Mouse (Mus musculus) liver, postnatal 0 days (tissue): Measurements from ENCODE around the gene Irak2.

Experiments used
- CTCF ChIP-seq: sonication (generic); IDR thresholded peaks from 2 replicates; pipeline ENCODE4 v1.5.1; 2016; ENCODE audit warnings: antibody characterized with exemption, low read depth
- EP300 ChIP-seq: IDR thresholded peaks from 2 replicates; pipeline ENCODE4 v1.6.1; 2016; ENCODE audit warnings: antibody characterized with exemption, low read depth, mild to moderate bottlenecking

DNA sequence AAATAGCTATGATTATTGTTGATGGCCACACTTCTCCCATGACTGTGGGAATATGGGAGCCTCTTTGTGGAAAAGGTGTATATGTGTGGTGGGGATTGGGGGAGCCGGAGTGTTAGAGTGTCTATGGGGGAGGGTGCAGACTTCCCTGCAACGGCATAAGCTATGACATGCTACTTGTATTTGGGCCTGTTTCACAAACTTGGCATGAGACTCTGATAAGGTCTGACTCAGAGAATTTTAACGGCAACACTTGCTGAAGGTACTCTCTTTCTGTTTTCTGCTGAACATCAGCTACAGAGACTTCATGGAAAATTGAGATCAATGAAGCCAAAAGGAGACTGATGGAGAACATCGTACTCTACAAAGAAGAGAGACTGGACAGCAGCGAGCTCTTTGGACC is 55.1 kb downstream of the Irak2 start:
- no peak for TF ChIP-seq CTCF
- TF ChIP-seq EP300: no peak
